Mouse (Mus musculus) stomach, postnatal 0 days (tissue): ENCODE results near the gene Uck2.

ENCODE experiments used
- CTCF ChIP-seq: IDR thresholded peaks from 2 replicates; pipeline ENCODE4 v1.5.1; 2016; ENCODE audit warnings: antibody characterized with exemption, low read depth, mild to moderate bottlenecking, moderate library complexity
- EP300 ChIP-seq: optimal IDR thresholded peaks from 2 replicates; pipeline ENCODE3; 2016; ENCODE audit warnings: antibody characterized with exemption

- TF ChIP-seq CTCF (no peak), EP300 (no peak)
Observed at GRCm38 (mm10) chr1:167205177-167205750, 79.9 kb downstream of the Uck2 start.
